Mouse (Mus musculus): Measurements from ENCODE around the gene Islr2.

Gene Islr2

GRCm38 (mm10) chr9:58153095-58153494 is 51.0 kb downstream of the Islr2 start:
- no peak for DNase-seq (ENCODE audit: low spot score in 2 of 2)

GRCm38 (mm10) chr9:58150733-58151361 is 53.3 kb downstream of the Islr2 start:
- DNase-seq (ENCODE audit: low spot score in 2 of 2): no peak

DNA sequence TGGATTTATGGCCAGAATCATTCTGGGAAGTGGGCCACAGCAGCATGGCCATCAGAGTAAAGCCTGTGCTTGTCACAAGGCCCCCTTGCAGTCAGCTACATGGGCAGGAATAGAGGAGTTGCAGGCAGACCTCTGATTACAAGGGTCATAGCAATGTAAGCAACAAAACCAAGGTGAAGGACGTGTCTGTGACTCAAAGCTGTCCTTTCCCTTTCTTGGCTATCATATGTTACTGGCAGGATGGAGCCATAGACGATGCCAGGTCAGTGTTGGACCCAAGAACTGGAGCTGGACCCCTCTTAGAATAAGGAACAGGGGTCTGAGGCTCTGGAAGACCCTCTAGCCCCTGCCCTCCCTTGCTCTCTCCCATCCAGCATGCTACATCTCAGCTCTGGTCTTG is 55.3 kb downstream of the Islr2 start:
- no peak for DNase-seq (ENCODE audit: low spot score in 2 of 2)

Data from right cerebral cortex, postnatal 36 days (tissue).